Mouse (Mus musculus): ENCODE measurements at regions not wholly inside any gene's neighbourhood (a gene's known extent, or its start where the extent isn't known, plus 50 kb on each side); places are given as distances from the start of the nearest gene placed in this dataset.

- TF ChIP-seq CTCF (IDR thresholded peaks at IDR 0.05; ENCODE audit: insufficient read depth, low read length) (no peak), POLR2A (IDR thresholded peaks at IDR 0.05; ENCODE audit: borderline replicate concordance, extremely low read depth, low read depth, low read length) (no peak)
Observed at GRCm38 (mm10) chr16:62642859-62643403, 143.7 kb downstream of the Nsun3 start.
